Mouse (Mus musculus) liver, adult 10 weeks (tissue): Measurements from ENCODE around the gene Gm13078. TPM values are rescaled to one million over a fixed set of nuclear protein-coding genes. Genes with fewer than 3 reads are reported as not detected.

Experiments used
- polyA plus RNA-seq: library from polyadenylated mRNA; stranded (reverse); fragments of 350-450 nt; fragmentation: Illumina TruSeq; extraction: RNeasy Lipid Tissue Mini Kit (QIAGEN cat#74804); gene quantifications from one replicate; pipeline ENCODE4 v1.2.3, GENCODE M21; 2014; ENCODE audit warnings: low read depth, low replicate concordance

Gene Gm13078
- not detected for polyA plus RNA-seq

GRCm38 (mm10) chr4:143719155-143719554 lies at the start of gene Gm13078:
Gm13078 (plus strand) TSS chr4:143719455.

GRCm38 (mm10) chr4:143702611-143703010 lies 16.6 kb upstream of the Gm13078 start, which contains the start of gene Gm13089:
Gm13089 (minus strand) TSS chr4:143702711.

Other genes starting within 250 kb of the Gm13078 start
- not detected for gene Gm13043, start 208.1 kb upstream of the Gm13078 start, polyA plus RNA-seq
- gene Gm13040, start 183.5 kb upstream of the Gm13078 start, polyA plus RNA-seq = not detected
- not detected for gene BC080695, start 167.8 kb upstream of the Gm13078 start, polyA plus RNA-seq
- gene Gm13057, start 167.7 kb upstream of the Gm13078 start, polyA plus RNA-seq = not detected
- gene Gm13083, start 104.5 kb upstream of the Gm13078 start, polyA plus RNA-seq = not detected
- not detected for gene Gm13088, start 62.2 kb upstream of the Gm13078 start, polyA plus RNA-seq
- not detected for gene Gm13089, start 16.7 kb upstream of the Gm13078 start, polyA plus RNA-seq
- gene Gm13023, start 69.9 kb downstream of the Gm13078 start, polyA plus RNA-seq = not detected
- not detected for gene Gm13084, start 96.6 kb downstream of the Gm13078 start, polyA plus RNA-seq
- gene Gm13103, start 127.0 kb downstream of the Gm13078 start, polyA plus RNA-seq = not detected
- gene Pramef6, start 180.9 kb downstream of the Gm13078 start, polyA plus RNA-seq = not detected
- gene Pramef25, start 231.6 kb downstream of the Gm13078 start, polyA plus RNA-seq = not detected
- not detected for gene Gm13101, start 247.5 kb downstream of the Gm13078 start, polyA plus RNA-seq